Mouse (Mus musculus) heart, postnatal 0 days (tissue): ENCODE data around the gene Samd13. TPM values are rescaled to one million over a fixed set of nuclear protein-coding genes. Genes with fewer than 3 reads are reported as not detected.
A peak's percentile ranks its signal among the peaks of the same experiment; 100 is the strongest.

Experiments used
- ATAC-seq: fragments of 200-750 bp; cut with Nextera tagmentation; 2 replicates; pipeline ENCODE4 v1.8.0; 2017; ENCODE audit warnings: low read depth, moderate number of reproducible peaks, moderate library complexity; ENCODE audit not compliant: insufficient read depth
- DNase-seq: peaks from one replicate; pipeline ENCODE4 v3.0.0-alpha.2; 2016; ENCODE audit warnings: low spot score
- H3K27ac ChIP-seq: fragments of 300-500 bp; sonication (generic); 2 replicates; pipeline ENCODE4 v1.5.1; 2014; ENCODE audit warnings: low read depth, mild to moderate bottlenecking
- H3K27me3 ChIP-seq: fragments of 300-500 bp; sonication (generic); 2 replicates; pipeline ENCODE4 v1.6.1; 2014; ENCODE audit warnings: low read length, mixed read lengths; ENCODE audit not compliant: control insufficient read depth, insufficient read depth
- H3K36me3 ChIP-seq: fragments of 300-500 bp; sonication (generic); replicated peaks from 2 replicates; pipeline ENCODE4 v1.6.1; 2014; ENCODE audit warnings: low read length, mixed read lengths; ENCODE audit not compliant: control insufficient read depth, insufficient read depth
- H3K4me1 ChIP-seq: fragments of 300-500 bp; sonication (generic); 2 replicates; pipeline ENCODE4 v1.6.1; 2014; ENCODE audit warnings: antibody characterized with exemption; ENCODE audit not compliant: control insufficient read depth, insufficient read depth
- H3K4me2 ChIP-seq: fragments of 300-500 bp; sonication (generic); 2 replicates; pipeline ENCODE4 v1.6.1; 2014; ENCODE audit warnings: low read depth, mild to moderate bottlenecking, low read length, moderate library complexity
- H3K4me3 ChIP-seq: fragments of 300-500 bp; sonication (generic); 2 replicates; pipeline ENCODE4 v1.5.1; 2014; ENCODE audit warnings: low read depth, low read length
- H3K9ac ChIP-seq: fragments of 300-500 bp; sonication (generic); replicated peaks from 2 replicates; pipeline ENCODE4 v1.6.1; 2014; ENCODE audit warnings: low read depth, low read length, mixed read lengths
- H3K9me3 ChIP-seq: fragments of 300-500 bp; sonication (generic); replicated peaks from 2 replicates; pipeline ENCODE4 v1.6.1; 2016; ENCODE audit warnings: low read length; ENCODE audit not compliant: control insufficient read depth
- CTCF ChIP-seq: IDR thresholded peaks from 2 replicates; pipeline ENCODE4 v1.5.1; 2016; ENCODE audit warnings: antibody characterized with exemption, control low read depth, low read depth
- EP300 ChIP-seq: IDR thresholded peaks from 2 replicates; pipeline ENCODE4 v1.6.1; 2016; ENCODE audit warnings: antibody characterized with exemption, low read depth
- WGBS: fragments of 180-500 bp; shearing (Covaris S2); extraction: QIAGEN DNeasy Blood & Tissue Kit; methylation state at CpG from one replicate; pipeline ENCODE4 v1.1.7; 2014; 5-methylcytosine and 5-hydroxymethylcytosine counted together
- polyA plus RNA-seq: library from polyadenylated mRNA; unstranded; fragments of >200 nt; fragmentation: Nextera tagmentation; extraction: Ambion mirVana; gene quantifications from 2 replicates; pipeline ENCODE4 v1.2.1, GENCODE M21; 2015
- total RNA-seq: library from RNA; depleted of rRNA; stranded (reverse); fragments of >200 nt; gene quantifications from 2 replicates; pipeline ENCODE4 v1.2.3, GENCODE M21; 2014; ENCODE audit warnings: low replicate concordance

Gene Samd13
- total and polyA plus RNA-seq, 2 experiments from 2014 or later = 0.42 to 1.8 TPM

DNA sequence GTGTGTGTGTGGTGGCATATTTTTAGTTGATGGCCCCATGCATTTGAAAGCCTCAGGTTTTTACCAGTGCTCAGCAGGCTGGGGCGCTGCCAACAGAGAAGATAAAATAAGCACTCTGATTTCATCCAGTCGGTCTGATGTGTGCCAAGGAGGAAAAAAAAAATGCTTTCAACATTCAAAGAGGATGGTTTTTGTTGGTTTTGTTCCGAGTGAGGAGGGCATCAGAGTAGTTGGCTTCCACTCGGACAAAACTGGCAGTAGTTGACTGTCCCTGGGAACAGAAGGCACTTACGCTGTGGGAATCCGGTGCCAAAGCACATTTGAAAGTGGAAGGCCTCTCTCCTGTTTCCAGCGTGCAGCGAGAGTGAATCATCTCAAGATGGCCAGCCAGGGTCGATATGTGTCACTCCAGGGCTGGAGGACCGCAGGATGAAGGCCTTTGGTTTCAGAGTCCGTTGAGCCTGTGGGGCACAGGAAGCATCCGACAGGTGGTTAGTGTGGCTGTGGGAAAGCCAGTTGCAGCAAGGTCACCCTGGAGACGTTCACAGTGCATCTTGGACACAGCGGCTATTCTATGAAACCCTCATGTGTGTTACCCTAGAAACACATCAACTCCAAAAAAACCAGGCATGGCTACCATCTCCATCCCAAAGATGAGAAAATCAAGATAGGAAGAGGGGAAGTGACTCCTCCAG, 64.7 kb downstream of the Samd13 start:
- Histone ChIP-seq H3K4me2 (peak overlapping the region; percentile 25), H3K36me3 (no peaks in the 10 kb centered on the region), H3K27me3 (no peaks in the 10 kb centered on the region), H3K27ac (peak overlapping the region; percentile 19; the same call in 1 of the 2 replicates), H3K9ac (no peak overlapping the region), H3K4me1 (0 out of 2 replicates have a peak, but pooled peaks cover 6% of the 10 kb centered on the region), H3K4me3 (no peak overlapping the region), H3K9me3 (no peaks in the 10 kb centered on the region)
- TF ChIP-seq CTCF (no peak), EP300 (no peak)
- WGBS = 42% methylated on average over 14 of the region's 14 CpGs
- ATAC-seq (peak; percentile 39; the same call in 1 of the 2 replicates), DNase-seq (peak; percentile 26)

DNA sequence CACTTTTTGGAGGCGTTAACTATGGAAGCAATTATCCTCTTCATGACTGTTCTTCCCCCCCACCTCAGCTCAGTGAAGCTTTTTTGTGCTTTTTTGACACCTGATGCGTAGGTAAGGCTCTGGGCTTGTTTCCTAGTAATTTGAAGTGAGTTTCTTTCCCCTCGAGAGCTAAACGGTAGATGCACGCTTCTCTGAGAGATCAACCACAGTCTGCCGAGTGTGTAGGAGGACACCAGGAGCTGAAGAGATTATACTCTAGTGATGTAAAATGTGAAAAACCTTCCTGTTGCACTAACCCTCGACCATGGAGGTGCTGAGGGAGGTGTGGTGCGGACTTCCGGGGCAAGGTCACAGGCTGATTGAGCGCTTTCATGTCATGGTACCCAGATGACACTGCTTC, 65.3 kb downstream of the Samd13 start:
- Histone ChIP-seq H3K4me2 (peak overlapping the region; percentile 25; the same call in 1 of the 2 replicates), H3K27me3 (no peaks in the 10 kb centered on the region), H3K9me3 (no peaks in the 10 kb centered on the region), H3K4me1 (0 out of 2 replicates have a peak, but pooled peaks cover 6% of the 10 kb centered on the region), H3K36me3 (no peaks in the 10 kb centered on the region), H3K9ac (no peak overlapping the region), H3K27ac (0 out of 2 replicates have a peak overlapping the region, but pooled peaks have one; percentile 19), H3K4me3 (no peak overlapping the region)
- ATAC-seq (no peak), DNase-seq (no peak)
- TF ChIP-seq EP300 (no peak), CTCF (no peak)
- WGBS = 64% methylated on average over 10 of the region's 10 CpGs

DNA sequence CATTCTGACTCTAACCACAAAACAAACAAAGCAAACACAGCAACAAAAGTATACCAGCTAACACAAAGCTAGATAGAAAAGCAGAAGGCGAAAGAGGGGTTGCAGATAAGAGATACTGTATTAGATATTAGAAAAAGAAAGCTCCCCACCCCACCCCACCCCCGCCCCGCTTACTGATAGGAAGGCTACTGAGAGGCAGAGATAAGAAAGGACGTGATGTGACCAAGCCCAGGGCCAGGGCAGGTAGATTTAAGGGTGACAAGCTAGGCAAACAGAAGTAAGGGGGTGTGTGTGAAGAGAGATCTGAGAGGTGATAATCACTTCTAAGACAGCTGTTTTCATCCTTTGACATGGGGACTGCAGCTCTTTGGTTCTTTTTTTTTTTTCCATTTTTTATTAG, 67.0 kb downstream of the Samd13 start:
- Histone ChIP-seq H3K9me3 (no peaks in the 10 kb centered on the region), H3K27me3 (no peaks in the 10 kb centered on the region), H3K36me3 (no peaks in the 10 kb centered on the region), H3K27ac (no peak overlapping the region), H3K4me1 (0 out of 2 replicates have a peak, but pooled peaks cover 6% of the 10 kb centered on the region), H3K4me2 (no peak overlapping the region), H3K9ac (no peak overlapping the region), H3K4me3 (no peak overlapping the region)
- WGBS = 68% methylated on average over 4 of the region's 4 CpGs
- TF ChIP-seq EP300 = no peak
- TF ChIP-seq CTCF = no peak
- ATAC-seq (no peak), DNase-seq (no peak)

DNA sequence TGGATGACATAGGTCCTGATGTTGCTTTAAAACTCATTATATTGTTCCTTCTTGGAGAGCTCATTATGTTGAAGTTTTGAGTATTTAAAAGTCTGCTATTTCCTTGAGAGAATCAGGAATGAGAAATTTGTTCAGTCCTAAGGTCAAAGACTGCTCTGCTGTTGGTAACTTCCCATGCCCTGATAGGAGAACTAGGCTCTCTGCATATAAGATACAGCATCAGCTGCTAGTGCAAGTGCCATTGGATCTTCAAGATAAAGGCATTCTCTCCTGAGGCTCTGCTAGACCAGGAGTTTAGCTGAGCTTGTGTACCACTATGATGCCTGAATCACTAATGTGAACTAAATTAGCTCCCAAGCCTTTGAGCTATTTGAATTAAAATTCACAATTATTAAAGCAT, 67.4 kb downstream of the Samd13 start:
- Histone ChIP-seq H3K4me2 (no peak overlapping the region), H3K9ac (no peak overlapping the region), H3K36me3 (no peaks in the 10 kb centered on the region), H3K9me3 (no peaks in the 10 kb centered on the region), H3K27ac (no peak overlapping the region), H3K4me3 (no peak overlapping the region), H3K27me3 (no peaks in the 10 kb centered on the region), H3K4me1 (0 out of 2 replicates have a peak, but pooled peaks cover 6% of the 10 kb centered on the region)
- ATAC-seq (no peak), DNase-seq (no peak)
- TF ChIP-seq EP300 (no peak), CTCF (no peak)

DNA sequence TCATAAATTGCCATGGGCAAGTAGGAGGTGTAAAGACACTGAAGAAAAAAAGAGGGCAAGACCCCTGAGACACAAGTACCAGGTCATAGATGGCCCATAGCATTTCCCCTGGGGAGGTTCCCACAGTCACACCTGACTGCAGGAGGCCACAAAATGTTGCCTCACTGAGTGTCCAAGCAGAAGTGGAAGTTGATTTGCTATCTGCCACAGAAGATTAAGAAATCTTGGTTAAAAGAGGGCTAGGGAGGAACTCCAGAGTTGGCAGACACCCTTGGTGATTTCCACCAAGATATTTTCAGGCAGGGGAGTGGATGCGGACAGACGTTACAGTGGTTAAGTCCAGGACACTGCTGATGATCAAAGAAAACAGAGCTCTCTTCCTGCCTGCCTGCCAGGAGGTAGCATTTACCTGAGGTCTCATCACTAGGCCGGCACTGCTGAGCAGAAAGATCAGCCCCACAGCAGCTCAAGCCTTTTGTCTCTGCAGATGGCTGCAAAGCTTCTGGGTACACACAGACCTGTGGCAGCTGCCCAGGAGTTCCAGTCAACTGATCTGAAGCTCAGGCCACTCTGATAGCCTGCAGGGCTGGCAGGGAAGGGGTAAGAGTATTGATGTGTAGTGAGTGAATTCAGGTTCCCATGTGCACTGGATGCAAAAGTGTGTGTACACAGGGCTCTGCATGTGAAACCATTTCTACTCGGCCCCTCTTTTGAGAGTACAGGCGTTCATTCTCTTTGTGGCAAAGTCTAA, 68.7 kb downstream of the Samd13 start:
- Histone ChIP-seq H3K9me3 (no peaks in the 10 kb centered on the region), H3K4me3 (no peak overlapping the region), H3K9ac (no peak overlapping the region), H3K4me1 (0 out of 2 replicates have a peak, but pooled peaks cover 9% of the 10 kb centered on the region), H3K27me3 (no peaks in the 10 kb centered on the region), H3K27ac (no peak overlapping the region), H3K4me2 (no peak overlapping the region), H3K36me3 (no peaks in the 10 kb centered on the region)
- TF ChIP-seq EP300 (no peak), CTCF (no peak)
- ATAC-seq (no peak), DNase-seq (no peak)
- WGBS = 70% methylated on average over 5 of the region's 5 CpGs
